Mouse (Mus musculus) forebrain, embryonic 14.5 days (tissue): ENCODE measurements around the gene Myo18b. TPM values are rescaled to one million over a fixed set of nuclear protein-coding genes. Genes with fewer than 3 reads are reported as not detected.

ENCODE experiments used
- ATAC-seq: fragments of 200-750 bp; cut with Nextera tagmentation; 2 replicates; pipeline ENCODE4 v1.8.0; 2017; ENCODE audit warnings: mild to moderate bottlenecking, moderate library complexity
- DNase-seq: peaks from one replicate; pipeline ENCODE4 v3.0.0-alpha.2; 2015; ENCODE audit warnings: low spot score
- H3K27ac ChIP-seq: fragments of 300-500 bp; sonication (generic); 2 replicates; pipeline ENCODE4 v1.5.1; 2014; ENCODE audit warnings: low read depth, mild to moderate bottlenecking, control low read depth, low read length, moderate library complexity
- H3K27me3 ChIP-seq: fragments of 300-500 bp; sonication (generic); replicated peaks from 2 replicates; pipeline ENCODE4 v1.6.1; 2014; ENCODE audit warnings: low read length, control low read depth, mixed read lengths; ENCODE audit not compliant: control insufficient read depth, insufficient read depth
- H3K36me3 ChIP-seq: fragments of 300-500 bp; sonication (generic); 2 replicates; pipeline ENCODE4 v1.6.1; 2014; ENCODE audit warnings: low read length, control low read depth; ENCODE audit not compliant: control insufficient read depth, insufficient read depth
- H3K4me1 ChIP-seq: fragments of 300-500 bp; sonication (generic); 2 replicates; pipeline ENCODE4 v1.6.1; 2014; ENCODE audit warnings: antibody characterized with exemption, low read length, control low read depth; ENCODE audit not compliant: control insufficient read depth, insufficient read depth
- H3K4me2 ChIP-seq: fragments of 300-500 bp; sonication (generic); 2 replicates; pipeline ENCODE4 v1.6.1; 2014; ENCODE audit warnings: mild to moderate bottlenecking, control low read depth, low read length
- H3K4me3 ChIP-seq: fragments of 300-500 bp; sonication (generic); 2 replicates; pipeline ENCODE4 v1.5.1; 2014; ENCODE audit warnings: low read depth, low read length, control low read depth
- H3K9ac ChIP-seq: fragments of 300-500 bp; sonication (generic); 2 replicates; pipeline ENCODE4 v1.6.1; 2014; ENCODE audit warnings: mild to moderate bottlenecking, low read length, control low read depth, moderate library complexity
- H3K9me3 ChIP-seq: fragments of 300-500 bp; sonication (generic); replicated peaks from 2 replicates; pipeline ENCODE4 v1.6.1; 2016; ENCODE audit warnings: low read length, control low read depth, mixed read lengths; ENCODE audit not compliant: control insufficient read depth
- WGBS: fragments of 180-500 bp; shearing (Covaris S2); extraction: QIAGEN DNeasy Blood & Tissue Kit; methylation state at CpG from one replicate; pipeline ENCODE4 v1.1.7; 2014; 5-methylcytosine and 5-hydroxymethylcytosine counted together
- polyA plus RNA-seq: library from polyadenylated mRNA; unstranded; fragments of >200 nt; fragmentation: Nextera tagmentation; extraction: Ambion mirVana; gene quantifications from 2 replicates; pipeline ENCODE4 v1.2.1, GENCODE M21; 2014

Gene Myo18b
- polyA plus RNA-seq, 1 experiment from 2014 or later, result 0.60 TPM

DNA sequence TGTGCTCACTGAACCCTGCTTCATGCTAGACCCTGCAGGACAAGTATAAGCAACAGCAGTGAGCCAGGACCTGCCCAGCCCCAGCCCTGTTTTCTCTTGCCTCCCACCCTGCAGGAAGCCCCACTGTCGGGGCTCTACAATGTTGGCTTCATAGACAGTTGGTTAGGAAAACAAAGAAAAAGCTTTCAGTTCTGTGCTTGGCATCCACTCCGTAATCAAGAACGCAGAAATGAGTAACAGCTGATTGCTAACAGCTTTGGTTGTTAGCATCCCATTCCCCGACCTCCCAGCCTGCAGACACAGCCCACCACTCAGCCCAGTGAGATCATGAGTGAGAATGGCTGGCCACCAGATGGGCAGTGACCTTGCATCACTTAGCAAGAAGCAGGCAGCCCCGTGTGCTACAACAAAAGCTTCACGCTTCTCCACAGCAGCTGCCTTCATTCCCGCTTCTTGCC is 200.9 kb downstream of the Myo18b start:
- H3K27ac ChIP-seq, result peak overlapping the region; percentile 52; the same call in 1 of the 2 replicates
- WGBS, result 42% methylated on average over 7 of the region's 7 CpGs
- peak; percentile 36 for DNase-seq

GRCm38 (mm10) chr5:112693286-112693849 is 202.8 kb downstream of the Myo18b start:
- Histone ChIP-seq H3K4me2 (no peak overlapping the region), H3K9ac (no peak overlapping the region), H3K9me3 (no peaks in the 10 kb centered on the region), H3K27me3 (no peaks in the 10 kb centered on the region), H3K36me3 (no peaks in the 10 kb centered on the region), H3K4me1 (peaks cover 2% of the 10 kb centered on the region; the same call in 1 of the 2 replicates), H3K4me3 (no peak overlapping the region), H3K27ac (0 out of 2 replicates have a peak overlapping the region, but pooled peaks have one; percentile 18)
- DNase-seq (peak; percentile 50), ATAC-seq (no peak; the same call in 1 of the 2 replicates)
- 77% methylated on average over 18 of the region's 18 CpGs for WGBS

More for the DNA sequence above, 200.9 kb downstream of the Myo18b start:
- Histone ChIP-seq H3K27me3 (no peaks in the 10 kb centered on the region), H3K9ac (no peak overlapping the region), H3K36me3 (no peaks in the 10 kb centered on the region), H3K4me1 (peaks cover 2% of the 10 kb centered on the region; the same call in 1 of the 2 replicates), H3K9me3 (no peaks in the 10 kb centered on the region), H3K4me2 (no peak overlapping the region), H3K4me3 (no peak overlapping the region)
- no peak for ATAC-seq

- ATAC-seq, result no peak
- no peak overlapping the region for H3K27ac ChIP-seq
- H3K4me1 ChIP-seq, result no peaks in the 10 kb centered on the region; the same call in 1 of the 2 replicates
- DNase-seq, result peak; percentile 22
- H3K9ac ChIP-seq, result no peak overlapping the region
- no peak overlapping the region for H3K4me2 ChIP-seq
- WGBS, result 47% methylated on average over 4 of the region's 4 CpGs
- no peaks in the 10 kb centered on the region for H3K9me3 ChIP-seq
- no peaks in the 10 kb centered on the region for H3K36me3 ChIP-seq
- H3K4me3 ChIP-seq, result no peak overlapping the region
- no peaks in the 10 kb centered on the region for H3K27me3 ChIP-seq
Observed at GRCm38 (mm10) chr5:112687100-112687818, 208.9 kb downstream of the Myo18b start.

GRCm38 (mm10) chr5:112686309-112687099 is 209.7 kb downstream of the Myo18b start:
- Histone ChIP-seq H3K9me3 (no peaks in the 10 kb centered on the region), H3K4me1 (no peaks in the 10 kb centered on the region; the same call in 1 of the 2 replicates), H3K4me3 (no peak overlapping the region), H3K27me3 (no peaks in the 10 kb centered on the region), H3K4me2 (no peak overlapping the region), H3K9ac (no peak overlapping the region), H3K36me3 (no peaks in the 10 kb centered on the region), H3K27ac (no peak overlapping the region)
- WGBS, result 52% methylated on average over 14 of the region's 14 CpGs
- no peak for DNase-seq
- no peak for ATAC-seq

DNA sequence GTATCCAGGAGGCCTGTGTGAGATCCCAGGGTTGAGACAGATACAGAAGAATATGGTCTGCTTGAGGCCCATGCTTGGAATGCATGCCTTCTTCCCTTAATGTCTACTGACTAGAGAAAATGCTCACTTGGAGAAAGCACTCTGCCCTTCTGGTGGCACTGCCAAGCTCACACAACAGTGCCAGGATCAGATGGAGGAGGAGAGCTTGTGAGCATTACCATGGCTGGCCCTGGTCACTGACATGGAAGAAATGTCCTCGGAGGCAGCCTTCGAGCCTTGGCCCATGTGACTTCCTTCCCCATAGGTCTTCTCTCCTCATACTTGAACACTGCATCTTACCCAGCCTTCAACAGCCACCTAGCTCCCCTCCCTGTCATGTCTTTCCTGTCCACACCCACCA is 216.9 kb downstream of the Myo18b start:
- ATAC-seq, result no peak
- H3K4me2 ChIP-seq, result no peak overlapping the region
- no peaks in the 10 kb centered on the region for H3K9me3 ChIP-seq
- H3K9ac ChIP-seq, result no peak overlapping the region
- H3K4me3 ChIP-seq, result no peak overlapping the region
- WGBS, result 80% methylated on average over 2 of the region's 2 CpGs
- H3K4me1 ChIP-seq, result peaks cover 6% of the 10 kb centered on the region
- H3K36me3 ChIP-seq, result no peaks in the 10 kb centered on the region
- no peak overlapping the region for H3K27ac ChIP-seq
- no peak for DNase-seq
- no peaks in the 10 kb centered on the region for H3K27me3 ChIP-seq

DNA sequence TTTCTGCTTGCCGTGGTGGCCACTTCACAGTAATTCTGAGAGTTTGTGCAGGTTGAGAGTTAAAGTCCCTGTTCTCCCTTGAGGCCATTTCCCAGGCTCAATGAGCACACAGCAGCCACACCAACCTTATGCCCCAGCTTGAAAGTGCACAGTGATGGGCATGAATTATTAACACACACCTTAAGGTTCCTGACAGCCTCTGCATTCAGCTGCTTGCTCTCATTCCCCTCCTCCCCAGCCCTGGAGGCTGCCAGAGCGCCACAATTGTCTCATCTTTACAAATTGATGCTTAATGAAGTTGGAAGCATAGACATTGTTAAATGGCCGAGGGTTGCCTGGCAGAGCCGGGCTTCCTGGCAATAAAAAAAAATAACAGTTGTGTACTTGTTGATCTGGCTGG is 218.0 kb downstream of the Myo18b start:
- 22% methylated on average over 4 of the region's 4 CpGs for WGBS
- Histone ChIP-seq H3K9ac (no peak overlapping the region), H3K36me3 (no peaks in the 10 kb centered on the region), H3K4me3 (no peak overlapping the region), H3K27ac (no peak overlapping the region), H3K9me3 (no peaks in the 10 kb centered on the region), H3K27me3 (no peaks in the 10 kb centered on the region), H3K4me1 (peaks cover 6% of the 10 kb centered on the region), H3K4me2 (no peak overlapping the region)
- ATAC-seq (no peak), DNase-seq (no peak)

- Histone ChIP-seq H3K36me3 (no peaks in the 10 kb centered on the region), H3K4me2 (no peak overlapping the region), H3K27ac (no peak overlapping the region), H3K4me3 (no peak overlapping the region), H3K4me1 (peaks cover 6% of the 10 kb centered on the region), H3K27me3 (no peaks in the 10 kb centered on the region), H3K9me3 (no peaks in the 10 kb centered on the region), H3K9ac (no peak overlapping the region)
- DNase-seq, result no peak
- no peak for ATAC-seq
- 75% methylated on average over 5 of the region's 5 CpGs for WGBS
Observed at GRCm38 (mm10) chr5:112674806-112675205, 221.4 kb downstream of the Myo18b start.

- DNase-seq (no peak), ATAC-seq (no peak)
- Histone ChIP-seq H3K4me2 (no peak overlapping the region), H3K9me3 (no peaks in the 10 kb centered on the region), H3K4me1 (no peaks in the 10 kb centered on the region), H3K36me3 (no peaks in the 10 kb centered on the region), H3K27ac (no peak overlapping the region), H3K9ac (no peak overlapping the region), H3K27me3 (no peaks in the 10 kb centered on the region), H3K4me3 (no peak overlapping the region)
- 72% methylated on average over 7 of the region's 7 CpGs for WGBS
Observed at GRCm38 (mm10) chr5:112672457-112672856, 223.7 kb downstream of the Myo18b start.
